Comparison of ENCODE assay signal across 8 mouse cellular contexts in the genomic region with DNA sequence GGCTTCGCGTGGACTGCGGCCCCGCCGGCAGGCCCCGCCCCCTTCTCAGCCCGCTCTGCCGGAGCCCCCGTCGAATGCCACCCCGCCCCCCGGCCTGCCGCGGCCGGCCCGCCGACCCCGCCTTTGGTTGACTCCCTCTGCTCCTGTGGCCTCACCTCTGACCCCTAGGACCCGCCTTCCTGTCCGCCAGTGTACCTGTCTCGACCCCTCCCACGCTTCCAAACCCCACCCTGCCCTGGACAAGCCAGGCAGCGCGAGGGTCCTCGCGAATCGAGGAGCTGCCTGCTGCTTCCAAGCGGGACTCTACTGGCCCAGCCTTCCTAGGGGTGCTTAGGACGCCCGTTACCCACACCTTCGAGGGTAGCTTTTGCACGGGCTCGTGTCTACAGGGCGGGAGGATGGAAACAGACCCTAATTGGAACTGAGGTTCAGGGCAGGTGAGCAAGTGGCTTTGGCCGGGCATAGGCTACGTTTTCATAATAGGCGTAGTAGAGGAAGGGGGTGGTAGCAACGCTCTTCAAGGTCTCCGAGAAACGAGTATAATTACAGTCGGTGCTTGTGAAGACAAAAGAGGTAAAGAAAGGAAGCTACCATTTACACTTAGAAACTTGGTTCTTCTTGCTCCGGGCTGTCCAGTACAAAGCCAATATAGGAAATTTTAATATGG. TPM values are rescaled to one million over a fixed set of nuclear protein-coding genes. Genes with fewer than 3 reads are reported as not detected.
DNase-seq lines count a peak whose midpoint lies in the region; ATAC-seq and TF ChIP-seq lines count a peak whose summit lies in the region.

No protein-coding gene starts in this region.

- TF ChIP-seq RAD21 in CH12.LX (IDR thresholded peaks at IDR 0.05; ENCODE audit: low read depth, low read length): no peak

- H3K9me3 ChIP-seq in heart, embryonic 14.5 days (ENCODE audit: control insufficient read depth, low read length): no peaks in the 10 kb centered on the region
- no peaks in the 10 kb centered on the region for H3K9me3 ChIP-seq in CH12.LX (replicated peaks; ENCODE audit: low read length)
- no peaks in the 10 kb centered on the region for H3K9me3 ChIP-seq in intestine, embryonic 15.5 days
- H3K9me3 ChIP-seq in midbrain, embryonic 16.5 days (replicated peaks; ENCODE audit: control insufficient read depth, low read length, poor library complexity, severe bottlenecking): no peaks in the 10 kb centered on the region

- peak; percentile 42 for ATAC-seq in heart, embryonic 14.5 days (ENCODE audit: insufficient number of reproducible peaks, insufficient read depth, low FRiP score, low read depth)
- ATAC-seq in intestine, embryonic 15.5 days: peak; percentile 54
- peak; percentile 11 for ATAC-seq in midbrain, embryonic 16.5 days

- H3K27ac ChIP-seq in heart, embryonic 14.5 days (replicated peaks in 1 of 2; ENCODE audit: control insufficient read depth in 1 of 2, insufficient read depth in 1 of 2, low read depth in 2 of 2, low read length in 2 of 2): peak overlapping the region; percentile 89 to 96
- peak overlapping the region; percentile 62 for H3K27ac ChIP-seq in CH12.LX (ENCODE audit: insufficient read depth, low read depth)
- peak overlapping the region; percentile 95 for H3K27ac ChIP-seq in intestine, embryonic 15.5 days
- H3K27ac ChIP-seq in midbrain, embryonic 16.5 days (ENCODE audit: low read length): peak overlapping the region; percentile 98

- 2% methylated on average over 30 of the region's 42 CpGs for WGBS in heart, embryonic 14.5 days
- 1% methylated on average over 40 of the region's 42 CpGs for WGBS in intestine, embryonic 15.5 days
- under 1% methylated on average over 29 of the region's 42 CpGs for WGBS in midbrain, embryonic 16.5 days

- peak overlapping the region; percentile 82 to 88 for H3K4me3 ChIP-seq in heart, embryonic 14.5 days (ENCODE audit: control insufficient read depth in 1 of 2, insufficient read depth in 1 of 2, low read depth in 1 of 2, low read length in 2 of 2)
- H3K4me3 ChIP-seq in CH12.LX (replicated peaks in 1 of 3; ENCODE audit: low read depth in 2 of 3, low read length in 2 of 3, poor library complexity in 1 of 3): peak overlapping the region; percentile 65 to 84 (median 79)
- H3K4me3 ChIP-seq in intestine, embryonic 15.5 days (replicated peaks): peak overlapping the region; percentile 66
- H3K4me3 ChIP-seq in midbrain, embryonic 16.5 days (ENCODE audit: low read depth, low read length): peak overlapping the region; percentile 64

- peaks cover 8 to 13% of the 10 kb centered on the region in 2 experiments for H3K4me1 ChIP-seq in heart, embryonic 14.5 days (ENCODE audit: control insufficient read depth in 2 of 2, insufficient read depth in 2 of 2, low read length in 2 of 2)
- peaks cover 3 to 18% of the 10 kb centered on the region in 2 experiments for H3K4me1 ChIP-seq in CH12.LX (ENCODE audit: control insufficient read depth in 1 of 2, insufficient read depth in 2 of 2)
- H3K4me1 ChIP-seq in intestine, embryonic 15.5 days (replicated peaks): peaks cover 14% of the 10 kb centered on the region
- peaks cover 22% of the 10 kb centered on the region for H3K4me1 ChIP-seq in midbrain, embryonic 16.5 days (ENCODE audit: control insufficient read depth, insufficient read depth, low read length)

- no peak for DNase-seq in heart, postnatal 10 days
- DNase-seq in CH12.LX (ENCODE audit: extremely low read depth): peak; percentile 41
- DNase-seq in embryo, embryonic 11 days: peak; percentile 84
- no peak for DNase-seq in right cerebral cortex, adult 18-20 months
- DNase-seq in cerebellum, postnatal 36 days: no peak

- TF ChIP-seq EP300 in CH12.LX (IDR thresholded peaks at IDR 0.05; ENCODE audit: low read length): no peak

- dilution Hi-C loops in CH12.LX (cut with MboI; ENCODE audit: extremely low pct_ligation_motif_present, extremely low pct_unique_long_range_greater_than_20kb, low sequenced_read_pairs): no loop called here

- in situ Hi-C loops in CH12.LX (cut with MboI; ENCODE audit: low pct_ligation_motif_present, low pct_unique_long_range_greater_than_20kb, low sequenced_read_pairs): no loop called here

- TF ChIP-seq POLR2A in CH12.LX (IDR thresholded peaks at IDR 0.05; ENCODE audit: low read depth, low read length): no peak

- intact Hi-C loops in heart, postnatal 10 days (cut with DNase I): loop anchor here (2.0 kb wide), 1 partner anchor 24 kb away; a partner anchor contains a TSS

- H3K36me3 ChIP-seq in heart, embryonic 14.5 days (ENCODE audit: control insufficient read depth, insufficient read depth, low read length): peaks cover 39% of the 10 kb centered on the region
- peaks cover 23 to 42% of the 10 kb centered on the region in 2 experiments for H3K36me3 ChIP-seq in CH12.LX (replicated peaks in 1 of 2; ENCODE audit: control insufficient read depth in 1 of 2, insufficient read depth in 1 of 2, low read length in 1 of 2)
- peaks cover 22% of the 10 kb centered on the region for H3K36me3 ChIP-seq in intestine, embryonic 15.5 days
- H3K36me3 ChIP-seq in midbrain, embryonic 16.5 days (ENCODE audit: control insufficient read depth, insufficient read depth, low read length): peaks cover 32% of the 10 kb centered on the region

- H3K79me2 ChIP-seq in CH12.LX (replicated peaks; ENCODE audit: control insufficient read depth, extremely low read depth, insufficient read depth, poor library complexity, severe bottlenecking): no peaks in the 10 kb centered on the region

- peak overlapping the region; percentile 78 for H3K4me2 ChIP-seq in heart, embryonic 14.5 days (ENCODE audit: low read length)
- H3K4me2 ChIP-seq in CH12.LX (ENCODE audit: insufficient read depth, low read depth, poor library complexity, severe bottlenecking): peak overlapping the region; percentile 53
- peak overlapping the region; percentile 82 for H3K4me2 ChIP-seq in intestine, embryonic 15.5 days (replicated peaks)
- H3K4me2 ChIP-seq in midbrain, embryonic 16.5 days (ENCODE audit: low read length): peak overlapping the region; percentile 58

- no peaks in the 10 kb centered on the region for H3K27me3 ChIP-seq in heart, embryonic 14.5 days (ENCODE audit: control insufficient read depth, insufficient read depth, low read length)
- no peaks in the 10 kb centered on the region for H3K27me3 ChIP-seq in CH12.LX (replicated peaks)
- H3K27me3 ChIP-seq in intestine, embryonic 15.5 days (replicated peaks): no peaks in the 10 kb centered on the region
- no peaks in the 10 kb centered on the region for H3K27me3 ChIP-seq in midbrain, embryonic 16.5 days (ENCODE audit: control insufficient read depth, insufficient read depth, low read depth, low read length)

- H3K9ac ChIP-seq in heart, embryonic 14.5 days (ENCODE audit: low read length): peak overlapping the region; percentile 86
- H3K9ac ChIP-seq in CH12.LX (ENCODE audit: insufficient read depth, low read depth): peak overlapping the region; percentile 75
- H3K9ac ChIP-seq in intestine, embryonic 15.5 days: peak overlapping the region; percentile 78
- peak overlapping the region; percentile 88 for H3K9ac ChIP-seq in midbrain, embryonic 16.5 days (ENCODE audit: low read depth, low read length)

- no peak for TF ChIP-seq CTCF in CH12.LX (conservative IDR thresholded peaks at IDR 0.05 in 1 of 2, IDR thresholded peaks at IDR 0.05 in 1 of 2; ENCODE audit: low read depth in 2 of 2, low read length in 2 of 2)

RNA-seq across cellular contexts. Expression of a gene that starts 0.7 kb away (rescaled TPM):
- polyA plus RNA-seq in heart, embryonic 14.5 days (2014; fragmentation: Nextera tagmentation; extraction: Ambion mirVana): 10.5 and 10.8 TPM in 2 replicates
- 1 to 10 TPM; 9.4 to 9.7 TPM for total RNA-seq in heart, postnatal 10 days (2021)
- total RNA-seq in CH12.LX (2012; rRNA removed) (8.0 and 9.3 TPM in 2 replicates), CH12.LX (2014; rRNA removed) (3.5 and 4.1 TPM in 2 replicates)
- polyA plus RNA-seq in CH12.LX (2012; ENCODE audit: insufficient read length, low read depth): 8.4 and 11.6 TPM in 2 replicates
- polyA plus RNA-seq in intestine, embryonic 15.5 days (2015; fragmentation: Nextera tagmentation; extraction: Ambion mirVana): 13.9 and 16.4 TPM in 2 replicates
- polyA plus RNA-seq in midbrain, embryonic 16.5 days (2015; fragmentation: Nextera tagmentation; extraction: Ambion mirVana): 24.1 and 24.5 TPM in 2 replicates

RNA-seq across cellular contexts. Expression of a gene that starts 18.4 kb away (rescaled TPM):
- 437 and 480 TPM in 2 replicates for polyA plus RNA-seq in heart, embryonic 14.5 days (2014; fragmentation: Nextera tagmentation; extraction: Ambion mirVana)
- total RNA-seq in heart, postnatal 10 days (2021): 100 to 1,000 TPM; 162 to 178 TPM
- total RNA-seq in CH12.LX (2012; rRNA removed) (181 and 244 TPM in 2 replicates), CH12.LX (2014; rRNA removed) (221 and 263 TPM in 2 replicates)
- polyA plus RNA-seq in CH12.LX (2012; ENCODE audit: insufficient read length, low read depth): 312 and 330 TPM in 2 replicates
- 449 and 476 TPM in 2 replicates for polyA plus RNA-seq in intestine, embryonic 15.5 days (2015; fragmentation: Nextera tagmentation; extraction: Ambion mirVana)
- polyA plus RNA-seq in midbrain, embryonic 16.5 days (2015; fragmentation: Nextera tagmentation; extraction: Ambion mirVana): 202 and 215 TPM in 2 replicates

RNA-seq across cellular contexts. Expression of a gene that starts 21.4 kb away (rescaled TPM):
- polyA plus RNA-seq in heart, embryonic 14.5 days (2014; fragmentation: Nextera tagmentation; extraction: Ambion mirVana): 43.7 and 48.6 TPM in 2 replicates
- total RNA-seq in heart, postnatal 10 days (2021): 10 to 100 TPM; 48.9 TPM
- total RNA-seq in CH12.LX (2012; rRNA removed) (31.9 and 36.7 TPM in 2 replicates), CH12.LX (2014; rRNA removed) (25.2 and 28.3 TPM in 2 replicates)
- polyA plus RNA-seq in CH12.LX (2012; ENCODE audit: insufficient read length, low read depth): 28.0 and 35.3 TPM in 2 replicates
- 72.3 and 76.3 TPM in 2 replicates for polyA plus RNA-seq in intestine, embryonic 15.5 days (2015; fragmentation: Nextera tagmentation; extraction: Ambion mirVana)
- polyA plus RNA-seq in midbrain, embryonic 16.5 days (2015; fragmentation: Nextera tagmentation; extraction: Ambion mirVana): 67.5 and 69.7 TPM in 2 replicates

RNA-seq across cellular contexts. Expression of a gene that starts 24.0 kb away (rescaled TPM):
- polyA plus RNA-seq in heart, embryonic 14.5 days (2014; fragmentation: Nextera tagmentation; extraction: Ambion mirVana): 91.8 and 108 TPM in 2 replicates
- 10 to 100 TPM; 68.4 to 76.3 TPM for total RNA-seq in heart, postnatal 10 days (2021)
- total RNA-seq in CH12.LX (2012; rRNA removed): 0.34 TPM in 2 replicates
- total RNA-seq in CH12.LX (2014; rRNA removed): 0.05 and 0.11 TPM in 2 replicates
- 0.33 and 0.63 TPM in 2 replicates for polyA plus RNA-seq in CH12.LX (2012; ENCODE audit: insufficient read length, low read depth)
- 183 and 190 TPM in 2 replicates for polyA plus RNA-seq in intestine, embryonic 15.5 days (2015; fragmentation: Nextera tagmentation; extraction: Ambion mirVana)
- 11.7 and 12.3 TPM in 2 replicates for polyA plus RNA-seq in midbrain, embryonic 16.5 days (2015; fragmentation: Nextera tagmentation; extraction: Ambion mirVana)

RNA-seq across cellular contexts. Expression of a gene that starts 32.0 kb away (rescaled TPM):
- polyA plus RNA-seq in heart, embryonic 14.5 days (2014; fragmentation: Nextera tagmentation; extraction: Ambion mirVana): 9.7 and 12.1 TPM in 2 replicates
- 10 to 100 TPM in 1 of 2 experiments, 1 to 10 TPM in 1; 9.5 to 12.7 TPM for total RNA-seq in heart, postnatal 10 days (2021)
- 3.7 and 5.7 TPM in 2 replicates for total RNA-seq in CH12.LX (2012; rRNA removed)
- total RNA-seq in CH12.LX (2014; rRNA removed): 1.9 and 2.5 TPM in 2 replicates
- polyA plus RNA-seq in CH12.LX (2012; ENCODE audit: insufficient read length, low read depth): 2.9 and 3.7 TPM in 2 replicates
- 23.3 and 26.9 TPM in 2 replicates for polyA plus RNA-seq in intestine, embryonic 15.5 days (2015; fragmentation: Nextera tagmentation; extraction: Ambion mirVana)
- polyA plus RNA-seq in midbrain, embryonic 16.5 days (2015; fragmentation: Nextera tagmentation; extraction: Ambion mirVana): 9.6 and 9.9 TPM in 2 replicates

Comparison
In these comparisons a context has a peak if more than half of its experiments do, and no peak if none do; other contexts are left out.
1. DNase-seq: peak in CH12.LX (single experiment) and embryo, embryonic 11 days (single experiment); none in heart, postnatal 10 days (0 of 2), right cerebral cortex, adult 18-20 months (single experiment) and cerebellum, postnatal 36 days (0 of 2).
2. Peak in every context shown above with its lines, with median percentiles within 50 percentile points of each other: ATAC-seq, H3K27ac ChIP-seq, H3K4me2 ChIP-seq, H3K4me3 ChIP-seq and H3K9ac ChIP-seq.